Mouse (Mus musculus) spleen, adult 12 weeks (tissue): ENCODE data around the gene Rpl9-ps1.

Experiments
- DNase-seq: peaks from one replicate; pipeline ENCODE4 v3.0.0; 2022; ENCODE audit warnings: low spot score

The Rpl9-ps1 gene

DNA sequence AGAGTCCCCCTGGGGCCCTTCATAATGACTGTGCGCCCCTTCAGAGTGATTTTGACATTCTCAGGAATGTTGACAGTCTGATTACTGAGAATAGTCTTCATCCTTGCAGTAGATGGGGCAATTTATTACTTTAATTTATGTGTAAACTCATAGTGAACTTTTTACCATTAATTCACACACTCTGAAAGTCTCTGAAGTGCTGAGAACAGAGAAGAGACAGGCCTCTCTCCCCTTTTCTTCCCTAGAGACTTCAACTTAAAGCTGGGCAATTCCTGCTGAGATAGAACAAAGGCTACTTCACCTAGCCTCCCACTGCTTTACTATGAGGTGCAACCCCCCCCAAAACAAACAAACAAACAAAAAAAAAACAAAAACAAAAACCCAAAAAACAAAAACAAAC, at the start of gene Rpl9-ps1:
Gene Rpl9-ps1, minus strand, starts transcription at position 101 of the 400 bp plus-strand sequence.
- DNase-seq = no peak

DNA sequence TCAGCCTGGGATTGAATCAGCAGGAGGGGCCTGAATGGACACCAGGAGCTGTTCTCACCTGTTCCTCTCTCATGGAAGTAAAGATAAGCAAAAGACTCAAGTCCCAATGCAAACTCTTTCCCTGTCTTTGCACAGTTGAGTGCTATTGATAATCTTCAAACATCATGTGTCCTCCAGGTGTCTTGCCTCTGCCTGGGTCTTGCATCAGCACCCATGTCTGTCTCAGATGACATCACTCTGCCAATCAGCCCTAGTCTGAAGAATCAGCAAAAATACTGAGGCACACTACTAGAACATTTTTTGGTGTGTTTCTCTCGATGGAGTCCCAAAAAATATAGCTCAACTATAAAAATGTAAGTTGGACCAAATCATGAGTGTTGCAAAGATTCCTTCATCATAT, 46.6 kb upstream of the Rpl9-ps1 start:
- no peak for DNase-seq

DNA sequence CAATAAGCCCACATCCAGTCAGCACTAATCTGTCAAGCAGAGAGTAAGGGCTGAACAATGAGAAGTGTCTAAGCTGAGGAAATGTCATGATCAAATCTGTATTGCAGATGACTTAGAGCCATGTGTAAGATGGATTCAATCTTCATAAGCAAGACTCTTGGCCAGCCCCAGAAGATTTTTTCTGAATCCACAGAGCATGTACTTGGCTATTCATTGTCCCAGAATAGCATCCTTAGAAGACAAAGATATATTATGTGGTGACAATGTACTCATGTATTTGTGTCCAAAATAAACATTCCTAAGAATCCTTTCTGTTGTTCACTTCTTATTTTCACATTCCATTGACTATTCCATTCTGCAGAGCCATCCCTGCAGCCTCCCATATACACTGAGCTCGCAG, 44.5 kb upstream of the Rpl9-ps1 start:
- no peak for DNase-seq

DNA sequence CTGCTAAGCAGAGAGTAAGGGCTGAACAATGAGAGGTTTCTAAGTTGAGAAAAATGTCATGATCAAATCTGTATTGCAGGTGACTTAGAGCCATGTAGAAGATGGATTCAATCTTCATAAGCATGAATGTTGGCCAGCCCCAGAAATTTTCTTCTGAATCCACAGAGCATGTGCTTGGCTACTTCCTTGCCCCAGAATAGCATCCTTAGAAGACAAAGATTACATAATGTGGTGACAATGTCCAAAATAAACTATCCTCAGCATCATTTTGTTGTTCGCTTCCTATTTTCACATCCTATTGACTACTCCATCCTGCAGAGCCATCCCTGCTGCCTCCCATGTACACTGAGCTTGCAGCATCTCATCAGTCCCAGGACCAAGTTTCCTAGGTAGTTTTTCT, 30.2 kb upstream of the Rpl9-ps1 start:
- no peak for DNase-seq

DNA sequence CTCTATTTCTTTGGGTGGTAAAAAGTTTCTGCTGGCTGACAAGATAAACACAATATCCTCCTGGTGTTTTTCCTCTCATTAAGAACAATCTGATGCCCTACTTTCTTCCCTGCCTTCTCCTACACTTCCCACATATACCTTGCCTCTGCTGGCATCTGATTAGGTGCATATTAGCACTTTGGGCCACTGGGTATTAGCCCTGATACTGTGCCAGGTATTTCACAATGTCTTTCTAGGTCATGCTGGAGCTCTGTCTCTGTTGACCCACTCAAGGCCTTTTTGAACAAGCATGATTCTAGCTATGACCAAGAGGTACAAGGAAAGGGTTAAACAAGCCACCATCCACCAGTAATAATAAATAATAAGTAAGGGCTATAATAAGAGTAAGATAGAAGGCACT, 26.3 kb upstream of the Rpl9-ps1 start:
- DNase-seq = no peak

DNA sequence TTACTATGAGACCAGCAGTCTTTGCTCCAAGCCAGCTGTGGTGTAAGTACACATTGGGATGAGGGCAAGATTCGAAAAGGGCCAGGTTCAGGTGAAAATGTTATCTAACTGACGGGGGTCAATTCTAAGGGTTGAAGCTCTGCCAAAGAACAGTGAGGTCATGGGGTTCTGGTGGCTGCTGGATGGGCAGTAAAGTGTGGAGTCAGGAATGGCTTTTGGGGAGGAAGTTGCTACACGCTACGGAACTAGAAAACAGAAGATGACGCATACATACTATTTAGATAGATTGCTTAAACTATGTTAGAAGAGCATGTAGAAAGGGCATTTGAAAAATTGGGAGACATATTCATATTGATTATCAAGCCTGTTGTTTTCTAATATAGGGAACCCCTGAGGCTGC, 18.1 kb upstream of the Rpl9-ps1 start:
- DNase-seq = no peak

DNA sequence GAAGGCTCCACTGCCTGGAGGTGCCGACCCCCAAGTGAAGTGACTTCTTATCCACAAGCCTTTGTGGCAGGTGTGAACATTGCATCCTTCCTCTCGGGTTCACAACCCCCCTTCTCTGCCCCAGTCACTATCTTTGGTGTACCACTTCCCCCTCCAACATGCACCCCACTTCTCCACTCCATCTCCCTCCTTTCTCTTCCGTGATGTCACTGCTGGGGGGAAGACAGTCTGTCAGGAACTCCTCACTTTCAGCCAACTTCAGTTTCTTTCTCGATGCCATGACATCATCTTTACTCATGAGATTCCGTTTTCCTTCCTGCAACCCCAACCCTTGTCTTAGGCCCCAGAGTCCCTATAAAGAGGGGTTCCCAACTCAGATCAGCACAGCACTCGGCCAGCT, 16.8 kb upstream of the Rpl9-ps1 start, which contains the start of gene Ccl4:
Gene Ccl4, plus strand, starts transcription at position 381 of the 400 bp plus-strand sequence.
- no peak for DNase-seq

DNA sequence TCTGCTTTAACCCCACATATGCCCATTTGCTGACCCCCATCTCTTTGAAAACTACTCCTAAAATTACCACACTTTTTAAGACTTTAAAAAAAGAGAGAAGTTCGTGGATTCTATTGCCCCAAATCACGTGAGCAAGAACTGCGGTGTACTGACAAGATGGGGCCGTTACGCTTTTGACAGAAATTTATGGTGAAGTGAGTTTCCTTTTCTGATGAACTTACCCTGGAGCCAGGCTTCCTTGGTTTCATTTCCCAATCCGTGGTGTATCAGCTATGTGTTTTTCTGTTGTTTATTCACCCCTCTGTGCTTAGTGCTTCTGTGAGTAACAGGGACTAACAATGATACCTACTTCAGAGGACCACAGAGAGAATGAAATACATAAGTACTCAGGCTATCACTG, 13.4 kb upstream of the Rpl9-ps1 start:
- no peak for DNase-seq

DNA sequence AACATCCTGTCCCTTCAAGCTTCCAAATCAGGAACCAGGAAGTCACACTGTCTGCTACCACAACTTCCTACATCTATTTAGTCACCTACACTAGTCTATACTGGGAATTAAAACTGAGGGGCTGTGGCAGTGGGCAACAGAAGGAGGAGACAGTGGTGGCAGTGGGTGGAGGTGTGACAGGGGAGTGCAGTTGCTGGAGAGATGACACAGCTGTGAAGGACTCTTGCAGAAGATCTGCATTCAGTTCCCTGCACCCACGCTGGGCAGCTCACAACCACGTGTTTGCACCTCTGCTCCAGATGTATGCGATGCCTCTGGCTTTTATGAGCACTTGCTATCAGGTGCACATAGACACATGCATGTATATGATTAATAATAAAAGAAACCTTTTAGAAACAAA, 12.1 kb upstream of the Rpl9-ps1 start:
- no peak for DNase-seq

DNA sequence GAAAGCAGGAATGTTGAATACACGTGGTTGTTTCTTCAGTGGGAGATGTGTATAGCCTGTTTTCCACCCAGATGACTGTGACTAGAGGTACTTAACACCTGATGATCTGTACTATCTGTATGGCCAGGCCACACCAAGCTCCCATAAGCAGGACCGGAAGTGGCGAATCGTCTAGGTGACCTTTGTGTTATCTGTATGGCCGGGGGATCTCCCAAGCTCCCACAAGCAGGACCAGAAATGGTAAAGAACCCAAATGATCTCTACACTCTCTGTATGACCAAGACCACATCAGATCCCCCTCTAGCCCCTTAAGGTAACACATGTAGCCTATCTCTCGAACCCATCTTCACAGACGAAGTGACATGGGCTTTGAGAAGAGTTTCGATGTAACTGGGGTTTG, 9.2 kb upstream of the Rpl9-ps1 start:
- no peak for DNase-seq

DNA sequence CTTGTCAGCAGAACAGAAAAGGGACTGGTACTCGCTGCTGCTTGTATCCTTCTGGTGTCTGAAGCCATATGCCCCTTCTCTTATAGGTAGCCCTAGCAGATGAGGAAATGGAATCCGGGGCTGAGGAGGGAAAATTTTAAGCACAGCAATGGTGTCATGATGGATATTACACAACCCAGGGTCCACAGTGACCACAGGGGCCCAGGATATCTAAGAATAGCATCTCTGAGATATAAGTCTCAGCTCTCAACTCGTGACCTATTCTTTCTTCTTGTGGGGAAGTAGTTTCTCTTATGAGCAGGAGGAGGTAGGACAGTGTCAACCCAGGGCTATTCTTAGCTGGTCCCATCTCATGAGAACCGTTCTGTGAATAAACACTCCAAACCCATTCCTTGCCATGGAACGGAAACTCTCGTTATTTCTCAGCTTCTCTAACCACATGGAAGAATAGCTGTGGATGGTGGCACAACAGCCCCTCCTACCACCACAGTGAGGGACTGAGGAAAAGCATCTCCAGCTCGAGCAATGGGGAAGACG, 4.0 kb upstream of the Rpl9-ps1 start, which contains the start of gene Ccl3:
Gene Ccl3, minus strand, starts transcription at position 51 of the 537 bp plus-strand sequence.
- DNase-seq = no peak

DNA sequence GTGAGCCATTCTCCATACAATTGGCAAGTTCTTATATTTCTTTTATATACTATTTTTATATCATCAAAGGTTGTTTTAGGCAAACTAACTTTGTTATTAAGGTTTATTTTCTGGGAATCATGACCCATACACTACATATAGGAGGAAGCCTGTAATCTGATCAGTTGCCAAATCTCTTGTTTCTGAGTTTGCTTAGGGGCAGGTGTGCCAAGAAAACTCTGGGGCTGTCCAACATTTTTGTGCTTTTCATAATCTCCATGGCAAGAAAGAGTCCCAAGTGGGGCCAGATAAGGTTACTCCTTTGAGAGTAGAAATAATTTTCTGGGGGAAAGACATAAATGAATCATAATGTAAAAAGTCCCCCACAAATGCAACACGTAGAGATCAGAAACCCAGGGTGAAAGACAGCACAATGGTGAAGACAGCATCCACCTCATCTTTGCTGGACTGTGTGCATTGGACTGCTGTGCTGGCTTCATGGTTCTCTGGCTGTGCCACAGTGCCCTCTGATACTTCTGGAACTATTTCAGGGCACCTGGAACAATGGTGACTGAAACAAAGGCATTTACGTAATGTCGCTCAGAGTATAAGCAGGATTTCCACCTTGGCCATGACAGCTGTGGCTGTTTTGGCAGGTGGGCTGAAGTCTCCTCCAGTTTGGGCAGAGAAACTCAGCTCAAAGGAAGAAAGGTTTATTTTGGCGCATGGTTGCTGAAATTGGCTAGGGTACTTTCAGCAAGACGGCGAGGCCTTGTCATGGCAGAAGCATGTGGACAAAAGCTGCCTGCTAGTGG, 1.1 kb upstream of the Rpl9-ps1 start:
- DNase-seq = no peak

DNA sequence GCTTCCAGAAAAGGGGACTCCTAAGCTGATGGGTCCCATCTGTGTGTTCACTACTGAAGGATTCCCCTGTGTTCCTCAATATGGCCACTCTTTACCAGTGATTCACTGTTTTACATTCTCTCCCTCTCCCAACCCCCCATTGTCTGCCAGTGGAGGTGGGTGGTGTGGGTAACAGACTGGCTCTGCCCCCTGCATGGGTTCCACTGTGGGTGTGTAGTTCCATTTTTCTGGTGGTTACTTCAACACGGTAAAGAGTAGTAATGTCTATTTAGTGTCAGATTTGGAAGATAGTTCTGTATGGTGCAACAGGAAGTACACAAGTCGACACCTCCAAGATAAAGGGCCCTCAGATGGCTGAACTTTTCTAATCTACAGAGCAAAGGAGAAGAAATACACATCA, 4.2 kb downstream of the Rpl9-ps1 start:
- DNase-seq = no peak

DNA sequence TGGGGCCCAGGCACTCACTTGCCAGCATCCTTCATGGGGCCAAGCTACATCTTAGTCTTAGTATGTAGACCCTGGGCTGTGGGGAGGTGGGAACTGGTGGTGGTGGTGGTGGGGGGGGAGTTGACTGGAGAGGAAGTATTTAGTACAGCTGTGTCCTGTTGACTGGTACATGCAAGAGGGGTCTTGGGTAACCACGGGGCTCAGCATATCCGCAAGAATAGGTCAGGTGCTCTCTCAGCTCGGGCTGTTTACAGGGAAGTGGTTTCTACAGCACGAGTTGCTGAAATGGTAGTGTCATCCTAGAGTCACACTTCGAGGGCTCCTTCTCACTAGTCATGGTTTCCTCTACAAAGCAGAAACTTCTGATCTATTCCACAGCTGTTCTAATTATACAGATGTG, 5.3 kb downstream of the Rpl9-ps1 start:
- DNase-seq = peak; percentile 14

DNA sequence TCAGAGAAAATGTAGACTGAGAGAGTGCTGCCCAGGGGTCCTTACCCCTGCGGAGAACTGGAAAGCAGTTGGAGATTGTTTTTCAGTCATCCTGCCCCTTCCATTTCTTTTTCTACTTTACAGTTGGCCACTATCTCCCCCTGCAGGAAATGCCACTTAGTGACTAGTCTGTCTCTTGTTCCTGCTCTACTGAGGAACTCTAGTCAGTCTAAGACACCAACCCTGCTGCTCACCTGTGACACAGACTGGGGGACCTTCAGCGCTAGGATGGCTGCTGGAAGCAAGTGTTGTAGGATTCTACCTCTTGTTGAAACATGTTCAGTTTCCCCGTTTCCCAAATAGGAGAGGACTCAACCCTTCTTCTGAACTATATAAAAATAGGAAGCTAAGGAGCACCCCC, 5.9 kb downstream of the Rpl9-ps1 start:
- no peak for DNase-seq

DNA sequence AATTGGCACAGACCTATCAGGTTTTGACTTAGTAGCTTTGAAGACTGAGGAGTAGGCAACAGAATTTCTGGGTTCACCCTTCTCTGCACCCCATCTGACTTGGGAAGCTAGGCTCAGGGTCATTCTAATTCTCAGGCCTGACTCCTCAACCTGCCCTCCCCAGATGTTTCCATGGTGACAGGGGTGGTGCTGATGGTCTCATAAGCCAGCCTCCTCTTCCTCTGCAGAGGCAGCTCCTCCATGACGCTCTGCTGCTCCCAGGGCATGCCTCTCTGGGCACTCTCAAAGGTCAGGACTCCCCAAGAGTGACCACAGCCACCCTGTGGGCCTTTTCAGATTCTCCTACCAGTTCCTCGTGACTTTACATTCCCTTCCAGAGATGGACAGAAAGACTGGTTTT, 6.5 kb downstream of the Rpl9-ps1 start:
- no peak for DNase-seq

DNA sequence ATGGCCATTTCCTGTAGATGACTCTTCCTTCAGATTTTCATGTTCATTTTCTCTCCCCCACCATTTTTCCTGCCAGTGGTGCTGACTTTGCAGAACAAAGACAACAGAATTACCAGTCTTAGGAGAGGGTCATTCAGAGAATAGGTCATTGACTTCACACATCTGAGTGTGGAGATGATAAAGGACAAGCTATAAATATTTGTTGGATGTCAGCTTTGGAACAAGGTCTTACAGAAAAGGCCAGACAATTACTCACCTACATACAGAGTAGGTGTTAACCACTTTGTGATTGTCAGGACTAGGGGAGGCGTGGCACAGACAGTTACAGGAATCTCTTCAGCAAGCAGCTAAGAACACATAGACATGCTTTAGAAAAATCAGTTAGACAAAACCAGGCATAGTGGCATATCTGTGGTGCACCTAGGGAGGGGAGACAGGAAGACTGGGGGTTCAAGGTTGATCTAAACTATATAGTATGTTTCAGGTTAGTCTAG, 8.6 kb downstream of the Rpl9-ps1 start:
- no peak for DNase-seq

DNA sequence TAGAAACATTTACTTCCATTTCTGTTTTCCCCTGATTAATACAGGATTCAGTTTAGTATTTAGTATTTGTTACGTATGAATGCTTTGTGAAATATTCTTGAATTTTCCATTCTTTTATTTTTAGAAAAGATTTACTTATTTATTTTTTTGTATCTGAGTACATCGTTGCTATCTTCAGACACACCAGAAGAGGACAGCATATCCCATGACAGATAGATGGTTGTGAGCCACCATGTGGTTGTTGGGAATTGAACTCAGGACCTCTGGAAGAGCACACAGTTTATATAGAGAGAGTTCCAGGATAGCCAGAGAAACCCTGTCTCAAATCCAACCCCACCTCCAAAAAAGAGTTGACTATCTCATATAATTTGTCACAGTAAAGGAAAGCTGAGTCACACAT, 10.5 kb downstream of the Rpl9-ps1 start:
- DNase-seq = no peak

DNA sequence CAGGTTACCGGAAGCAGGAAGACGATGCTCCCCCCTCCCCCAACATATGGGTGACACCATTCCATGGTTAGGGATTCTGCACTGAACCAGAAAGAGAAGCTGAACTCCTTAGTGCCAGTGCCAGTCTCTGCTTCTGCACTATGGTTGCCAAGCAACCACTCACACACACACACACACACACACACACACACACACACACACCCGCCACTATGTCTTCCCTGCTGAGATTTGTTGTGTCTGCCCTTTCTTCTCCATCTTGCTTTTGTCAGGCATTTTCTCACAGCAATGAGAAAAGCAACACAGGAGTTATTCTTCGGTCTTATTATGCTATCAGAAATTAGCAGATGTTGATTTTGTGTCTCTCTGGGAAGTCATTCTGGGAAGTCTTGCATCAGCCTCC, 11.0 kb downstream of the Rpl9-ps1 start:
- no peak for DNase-seq

DNA sequence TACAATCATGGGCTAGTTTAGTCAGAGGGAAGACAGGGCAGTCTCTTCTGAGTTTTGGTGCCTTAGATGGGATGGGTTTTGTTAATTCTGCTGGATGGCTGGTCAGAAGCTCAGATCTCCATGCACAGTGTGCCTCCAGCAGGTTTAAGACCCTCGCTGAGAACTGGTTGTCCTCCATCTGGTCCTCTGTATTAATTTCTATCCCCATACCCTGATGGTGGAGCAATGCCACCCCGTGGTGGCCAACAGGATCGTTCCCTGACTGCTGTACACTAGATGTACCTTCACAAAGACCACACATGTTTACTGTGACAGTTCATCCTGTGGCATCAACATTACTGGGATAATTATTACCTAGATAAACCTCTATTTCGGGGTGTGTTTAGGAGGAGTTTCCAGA, 12.7 kb downstream of the Rpl9-ps1 start:
- DNase-seq = no peak

DNA sequence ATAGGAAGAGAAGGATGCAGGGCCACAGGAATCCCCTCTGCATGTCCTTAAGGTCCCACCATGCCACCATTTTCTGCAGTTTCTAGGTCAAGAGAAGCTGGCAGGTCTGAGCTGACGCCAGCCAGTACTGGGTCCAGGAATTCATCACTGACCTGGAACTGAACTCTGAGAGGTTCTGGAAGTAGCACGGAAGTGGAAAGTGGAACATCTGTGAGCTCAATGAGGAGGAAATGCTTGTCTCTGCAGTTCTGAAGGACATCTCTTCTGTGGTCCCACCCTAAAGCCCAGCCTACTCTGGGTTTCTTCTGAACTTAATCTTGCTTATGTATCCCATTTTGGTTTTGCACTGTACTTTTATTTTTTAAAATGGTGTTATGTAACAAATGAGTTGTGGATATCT, 14.4 kb downstream of the Rpl9-ps1 start:
- no peak for DNase-seq

DNA sequence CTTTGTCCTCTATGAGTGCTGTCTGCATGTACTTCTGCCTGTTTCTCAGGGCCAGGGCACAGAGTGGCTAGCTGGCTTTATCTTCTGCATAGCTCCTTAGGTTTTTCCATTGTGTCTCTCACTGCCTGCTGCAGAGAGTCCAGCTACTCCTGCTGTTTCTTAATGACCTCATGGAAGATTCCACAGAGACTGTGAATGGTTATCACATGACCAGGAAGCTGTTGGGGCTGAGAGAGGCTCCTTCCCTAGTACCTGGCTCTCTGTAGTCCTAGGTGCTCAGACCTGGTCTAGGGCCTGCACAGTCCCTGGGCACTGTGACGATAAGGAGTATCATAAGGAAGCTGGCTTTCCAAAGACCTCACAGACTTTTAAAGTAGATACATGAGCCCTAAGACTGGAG, 14.8 kb downstream of the Rpl9-ps1 start:
- DNase-seq = no peak

DNA sequence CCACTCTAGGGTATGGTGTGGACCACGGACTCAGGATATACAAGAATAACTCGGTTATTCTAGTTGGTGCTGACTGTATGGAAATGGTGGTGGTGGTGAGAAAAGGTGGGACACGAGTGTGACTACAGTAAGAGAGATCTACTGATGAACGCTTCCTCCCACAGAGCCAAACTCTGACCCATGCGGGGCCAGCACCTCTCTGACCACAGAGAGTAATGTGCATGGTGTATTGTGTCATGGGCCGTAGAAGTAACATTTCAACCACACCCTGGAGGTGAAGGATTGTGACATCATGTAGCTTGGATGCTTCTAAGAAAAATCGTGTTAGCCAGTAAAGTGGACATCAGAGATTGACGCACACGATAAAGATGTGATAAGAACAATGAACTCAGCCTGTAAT, 16.6 kb downstream of the Rpl9-ps1 start:
- no peak for DNase-seq

DNA sequence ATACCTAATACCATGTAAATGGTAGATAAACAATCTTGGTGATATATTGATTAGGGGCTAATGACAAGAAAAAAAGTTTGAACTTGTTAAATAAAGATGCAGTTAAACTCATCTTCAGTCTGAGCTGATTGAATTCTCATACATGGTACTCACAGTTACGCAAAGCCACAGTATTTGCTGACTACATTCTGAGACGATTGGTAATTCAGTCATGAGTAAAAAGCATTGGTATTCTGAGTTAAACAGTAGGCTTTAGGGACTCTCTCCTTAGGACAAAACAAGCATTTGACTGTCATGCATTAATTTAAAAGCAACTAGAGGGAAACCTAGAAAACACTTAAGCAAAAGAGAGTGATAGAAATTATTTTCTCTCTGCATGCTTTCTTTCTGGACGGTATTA, 21.8 kb downstream of the Rpl9-ps1 start:
- DNase-seq = no peak
